Mouse (Mus musculus): ENCODE measurements at regions not wholly inside any gene's neighbourhood (a gene's known extent, or its start where the extent isn't known, plus 50 kb on each side); places are given as distances from the start of the nearest gene placed in this dataset.

DNA sequence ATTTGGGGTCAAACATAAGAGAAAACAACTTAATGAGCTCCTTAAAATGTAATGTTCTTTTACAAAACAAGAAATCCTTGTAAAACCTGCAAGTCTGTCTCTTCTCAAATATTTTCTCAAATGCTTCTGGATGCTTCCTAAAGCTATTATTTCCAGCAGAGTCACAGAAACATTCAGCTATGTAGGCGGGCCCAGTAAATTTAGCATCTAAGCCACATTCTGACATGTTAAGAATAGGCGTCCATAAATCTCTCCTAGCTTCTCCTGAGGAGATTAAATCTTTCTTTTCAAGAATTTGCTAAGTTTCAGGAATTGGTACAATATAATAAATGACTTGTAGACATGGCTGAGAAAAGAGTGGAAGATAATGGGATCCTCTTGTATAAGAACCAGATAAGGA is 858.9 kb upstream of the Stxbp6 start:
- TF ChIP-seq ZNF384 (IDR thresholded peaks at IDR 0.05; ENCODE audit: low read depth, low read length) (no peak), HCFC1 (IDR thresholded peaks at IDR 0.05; ENCODE audit: borderline replicate concordance, insufficient read depth, low read length) (no peak)

Measured in ES-E14 (cell line).